Mouse (Mus musculus): ENCODE data around the gene Efcab5. TPM values are rescaled to one million over a fixed set of nuclear protein-coding genes. Genes with fewer than 3 reads are reported as not detected.
A peak's percentile ranks its signal among the peaks of the same experiment; 100 is the strongest.

Gene Efcab5
- polyA plus RNA-seq (2015; fragmentation: Nextera tagmentation; extraction: Ambion mirVana), result 0.07 and 0.08 TPM in 2 replicates

DNA sequence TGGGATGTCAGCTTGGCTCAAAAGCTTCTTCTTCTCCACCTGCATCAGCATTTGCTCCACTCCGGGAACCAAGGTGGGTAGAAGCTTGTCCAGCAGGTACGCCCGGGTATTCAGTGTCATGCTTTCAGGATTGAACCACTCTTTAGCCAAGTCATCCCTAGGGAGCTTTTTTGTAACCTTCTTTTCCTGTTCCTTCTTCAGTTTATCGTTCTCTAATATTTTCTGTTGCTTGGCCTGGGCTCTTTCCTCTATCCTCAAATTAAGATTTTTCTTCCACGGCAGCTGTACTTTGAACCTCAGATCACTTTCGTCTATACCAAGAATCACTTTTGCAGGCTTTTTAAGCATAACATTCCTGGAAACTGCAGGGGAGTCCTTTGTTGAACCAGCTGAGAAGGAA, at the start of gene Efcab5:
Gene Efcab5, minus strand, starts transcription at position 101 of the 400 bp plus-strand sequence.
- WGBS (ENCODE audit: insufficient replicate concordance), result 70% methylated on average over 6 of the region's 6 CpGs
- no peak within 1 kb of the TSS for H3K4me2 ChIP-seq
- no peaks in the 10 kb centered on the region for H3K36me3 ChIP-seq
- H3K9me3 ChIP-seq (replicated peaks), result no peaks in the 10 kb centered on the region
- peaks cover 4% of the 10 kb centered on the region; the same call in 1 of the 2 replicates for H3K4me1 ChIP-seq (replicated peaks)
- no peak within 1 kb of the TSS for H3K27ac ChIP-seq
- DNase-seq (no peak), ATAC-seq (ENCODE audit: low read depth) (no peak)
- no peak within 1 kb of the TSS for H3K9ac ChIP-seq
- H3K27me3 ChIP-seq, result no peaks in the 10 kb centered on the region
- H3K4me3 ChIP-seq (replicated peaks), result no peak within 1 kb of the TSS

DNA sequence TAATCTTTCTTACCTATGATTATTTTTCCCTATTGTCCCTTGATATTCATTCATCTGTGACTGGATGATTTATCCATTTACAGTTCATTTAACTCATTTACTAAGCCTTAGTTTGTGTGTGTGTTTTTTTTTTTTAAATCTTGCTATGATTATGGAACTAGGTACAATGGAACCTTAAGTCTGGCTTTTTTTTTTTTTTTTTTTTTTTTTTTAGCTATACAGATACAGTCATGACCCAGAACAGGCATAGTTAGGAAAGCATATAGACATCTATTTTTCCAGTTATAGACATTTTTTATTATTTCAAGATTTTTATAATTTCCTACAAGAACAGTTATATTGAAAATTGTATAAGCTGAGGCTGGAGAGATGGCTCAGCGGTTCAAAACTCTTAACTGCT, 46.5 kb upstream of the Efcab5 start:
- no peaks in the 10 kb centered on the region for H3K27me3 ChIP-seq
- H3K9ac ChIP-seq, result no peak overlapping the region
- ATAC-seq (ENCODE audit: low read depth) (no peak), DNase-seq (no peak)
- no peak overlapping the region for H3K4me2 ChIP-seq
- H3K27ac ChIP-seq, result no peak overlapping the region
- no peaks in the 10 kb centered on the region for H3K36me3 ChIP-seq
- peaks cover 5% of the 10 kb centered on the region for H3K4me1 ChIP-seq (replicated peaks)
- H3K9me3 ChIP-seq (replicated peaks), result no peaks in the 10 kb centered on the region
- WGBS (ENCODE audit: insufficient replicate concordance), result 78% methylated on average over 1 of the region's 1 CpGs
- no peak overlapping the region for H3K4me3 ChIP-seq (replicated peaks)

- Histone ChIP-seq H3K9ac (no peak overlapping the region), H3K4me3 (replicated peaks) (no peak overlapping the region), H3K36me3 (no peaks in the 10 kb centered on the region), H3K4me2 (no peak overlapping the region), H3K27ac (no peak overlapping the region), H3K9me3 (replicated peaks) (no peaks in the 10 kb centered on the region), H3K4me1 (replicated peaks) (no peaks in the 10 kb centered on the region), H3K27me3 (no peaks in the 10 kb centered on the region)
- WGBS (ENCODE audit: insufficient replicate concordance), result 64% methylated on average over 2 of the region's 2 CpGs
- DNase-seq (no peak), ATAC-seq (ENCODE audit: low read depth) (no peak)
These were observed 42.7 kb upstream of the Efcab5 start for GRCm38 (mm10) chr11:77231514-77231913.

DNA sequence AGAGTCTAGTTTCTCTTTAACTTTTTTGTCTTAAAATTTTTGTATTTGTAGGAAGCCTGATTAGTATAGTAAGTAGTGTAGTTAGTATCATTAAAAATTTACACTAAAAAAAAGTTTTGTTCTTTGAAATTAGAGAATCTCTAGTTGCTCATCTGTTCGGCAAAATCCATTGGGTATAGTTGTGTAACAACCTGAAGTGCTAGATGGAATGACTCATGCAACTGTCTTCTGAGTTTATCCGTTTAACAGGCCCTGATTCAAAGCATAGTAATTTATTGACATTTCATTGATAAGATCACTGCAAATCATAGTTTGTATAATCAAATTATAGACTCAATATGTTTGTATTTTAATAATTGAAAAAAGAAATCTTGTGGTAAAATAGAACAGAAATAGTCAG, 42.0 kb upstream of the Efcab5 start:
- H3K36me3 ChIP-seq, result no peaks in the 10 kb centered on the region
- no peaks in the 10 kb centered on the region for H3K27me3 ChIP-seq
- DNase-seq (no peak), ATAC-seq (ENCODE audit: low read depth) (no peak)
- H3K27ac ChIP-seq, result no peak overlapping the region
- 61% methylated on average over 2 of the region's 2 CpGs for WGBS (ENCODE audit: insufficient replicate concordance)
- no peak overlapping the region for H3K9ac ChIP-seq
- no peak overlapping the region for H3K4me2 ChIP-seq
- H3K4me3 ChIP-seq (replicated peaks), result no peak overlapping the region
- no peaks in the 10 kb centered on the region for H3K9me3 ChIP-seq (replicated peaks)
- no peaks in the 10 kb centered on the region for H3K4me1 ChIP-seq (replicated peaks)

- Histone ChIP-seq H3K27me3 (no peaks in the 10 kb centered on the region), H3K9ac (peak overlapping the region; percentile 94), H3K4me2 (peak overlapping the region; percentile 96), H3K36me3 (no peaks in the 10 kb centered on the region), H3K27ac (peak overlapping the region; percentile 93), H3K4me3 (replicated peaks) (peak overlapping the region; percentile 86), H3K9me3 (replicated peaks) (no peaks in the 10 kb centered on the region), H3K4me1 (replicated peaks) (peaks cover 30% of the 10 kb centered on the region)
- no peak for DNase-seq
- ATAC-seq (ENCODE audit: low read depth), result peak; percentile 53
- under 1% methylated on average over 11 of the region's 11 CpGs for WGBS (ENCODE audit: insufficient replicate concordance)
These were observed 28.0 kb upstream of the Efcab5 start for GRCm38 (mm10) chr11:77216761-77217130.

DNA sequence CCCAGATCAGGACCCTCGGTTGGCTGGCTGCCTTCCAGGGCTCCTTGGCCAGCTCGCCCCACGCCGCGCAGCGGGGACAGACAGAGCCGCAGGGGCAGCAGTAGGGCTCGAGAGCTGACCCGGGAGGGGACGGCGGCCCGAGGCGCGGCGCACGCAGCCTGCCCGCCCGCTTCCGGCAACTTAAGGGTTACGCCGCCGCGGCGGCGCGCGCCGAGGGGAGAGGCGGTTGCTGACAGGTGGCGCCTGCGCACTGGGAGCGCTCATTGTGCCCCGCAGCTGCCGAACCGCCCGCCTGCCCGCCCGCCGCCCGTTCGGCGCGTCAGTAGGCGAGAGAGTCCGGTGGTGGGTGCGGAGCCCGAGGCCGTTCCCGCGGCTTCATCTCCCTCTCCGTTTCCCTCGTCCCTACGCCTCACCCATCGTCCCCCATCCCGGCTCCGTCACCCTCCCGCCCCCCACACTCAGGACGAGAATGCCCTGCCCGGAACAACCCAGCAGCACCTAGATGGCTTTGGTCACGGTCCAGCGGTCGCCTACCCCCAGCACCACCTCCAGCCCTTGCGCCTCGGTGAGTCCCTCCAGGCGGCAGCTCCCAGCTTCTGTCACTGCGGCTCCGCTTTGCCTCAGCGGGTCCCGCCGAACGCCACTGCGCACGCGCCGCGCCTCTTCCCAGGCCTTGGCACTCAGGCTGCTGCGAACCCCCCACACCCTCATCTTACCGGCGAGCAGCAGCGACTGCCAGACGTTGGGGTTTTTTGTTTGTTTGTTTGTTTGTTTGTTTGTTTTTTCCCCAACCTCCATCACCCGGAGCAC, 27.4 kb upstream of the Efcab5 start, which contains the start of gene Ssh2:
Gene Ssh2, plus strand, starts transcription at position 337 of the 810 bp plus-strand sequence.
- peak within 1 kb of the TSS; percentile 93 for H3K27ac ChIP-seq
- H3K4me1 ChIP-seq (replicated peaks), result peaks cover 30% of the 10 kb centered on the region
- H3K9me3 ChIP-seq (replicated peaks), result no peaks in the 10 kb centered on the region
- no peaks in the 10 kb centered on the region for H3K27me3 ChIP-seq
- H3K4me3 ChIP-seq (replicated peaks), result peak within 1 kb of the TSS; percentile 86
- peak within 1 kb of the TSS; percentile 94 for H3K9ac ChIP-seq
- DNase-seq (peak; percentile 75), ATAC-seq (ENCODE audit: low read depth) (peak; percentile 89)
- H3K36me3 ChIP-seq, result no peaks in the 10 kb centered on the region
- H3K4me2 ChIP-seq, result peak within 1 kb of the TSS; percentile 96
- WGBS (ENCODE audit: insufficient replicate concordance), result under 1% methylated on average over 68 of the region's 82 CpGs

- Histone ChIP-seq H3K4me2 (peak overlapping the region; percentile 96), H3K27ac (peak overlapping the region; percentile 93), H3K27me3 (no peaks in the 10 kb centered on the region), H3K4me1 (replicated peaks) (peaks cover 30% of the 10 kb centered on the region), H3K9me3 (replicated peaks) (no peaks in the 10 kb centered on the region), H3K36me3 (no peaks in the 10 kb centered on the region), H3K4me3 (replicated peaks) (peak overlapping the region; percentile 86), H3K9ac (peak overlapping the region; percentile 94)
- ATAC-seq (ENCODE audit: low read depth) (peak; percentile 44), DNase-seq (no peak)
- WGBS (ENCODE audit: insufficient replicate concordance), result 3% methylated on average over 11 of the region's 11 CpGs
These were observed 26.7 kb upstream of the Efcab5 start for GRCm38 (mm10) chr11:77215483-77215882.

- Histone ChIP-seq H3K27ac (no peak overlapping the region; the same call in 1 of the 2 replicates), H3K4me1 (replicated peaks) (peaks cover 30% of the 10 kb centered on the region), H3K4me3 (replicated peaks) (0 out of 2 replicates have a peak overlapping the region, but pooled peaks have one; percentile 2), H3K36me3 (no peaks in the 10 kb centered on the region), H3K9ac (no peak overlapping the region; the same call in 1 of the 2 replicates), H3K27me3 (no peaks in the 10 kb centered on the region), H3K9me3 (replicated peaks) (no peaks in the 10 kb centered on the region), H3K4me2 (peak overlapping the region; percentile 96)
- DNase-seq, result peak; percentile 43
- WGBS (ENCODE audit: insufficient replicate concordance), result 0% methylated on average over 1 of the region's 1 CpGs
- ATAC-seq (ENCODE audit: low read depth), result peak; percentile 39; the same call in 1 of the 2 replicates
These were observed 26.0 kb upstream of the Efcab5 start for GRCm38 (mm10) chr11:77214755-77215154.

- Histone ChIP-seq H3K4me3 (replicated peaks) (no peak overlapping the region), H3K36me3 (no peaks in the 10 kb centered on the region), H3K4me2 (no peak overlapping the region), H3K27ac (no peak overlapping the region), H3K4me1 (replicated peaks) (peaks cover 30% of the 10 kb centered on the region), H3K9ac (no peak overlapping the region), H3K9me3 (replicated peaks) (no peaks in the 10 kb centered on the region), H3K27me3 (no peaks in the 10 kb centered on the region)
- WGBS (ENCODE audit: insufficient replicate concordance), result 90% methylated on average over 1 of the region's 1 CpGs
- no peak for ATAC-seq (ENCODE audit: low read depth)
- no peak for DNase-seq
These were observed 25.4 kb upstream of the Efcab5 start for GRCm38 (mm10) chr11:77214142-77214692.

DNA sequence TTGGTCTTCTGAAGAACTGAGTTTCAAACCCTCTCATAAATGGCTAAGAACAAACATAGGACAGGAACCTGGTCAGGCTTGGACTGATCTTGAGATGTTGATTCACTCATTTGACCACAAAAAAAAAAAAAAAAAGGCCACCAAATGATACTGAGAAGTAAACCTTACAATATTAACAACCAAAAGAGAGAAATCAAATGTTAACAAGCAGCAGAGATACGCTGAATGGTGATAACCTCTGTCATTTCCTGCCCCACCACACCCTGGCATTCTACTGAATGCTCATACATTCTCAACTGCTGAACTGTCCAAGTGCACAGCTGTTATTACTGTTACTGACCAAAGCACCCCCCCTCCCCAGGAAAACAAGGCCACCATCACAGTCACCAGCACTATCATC, 11.9 kb upstream of the Efcab5 start:
- Histone ChIP-seq H3K9ac (no peak overlapping the region), H3K4me2 (no peak overlapping the region), H3K9me3 (replicated peaks) (no peaks in the 10 kb centered on the region), H3K36me3 (no peaks in the 10 kb centered on the region), H3K27ac (no peak overlapping the region), H3K27me3 (no peaks in the 10 kb centered on the region), H3K4me3 (replicated peaks) (no peak overlapping the region), H3K4me1 (replicated peaks) (peaks cover 8% of the 10 kb centered on the region)
- WGBS (ENCODE audit: insufficient replicate concordance), result 19% methylated on average over 1 of the region's 1 CpGs
- DNase-seq (no peak), ATAC-seq (ENCODE audit: low read depth) (no peak)

GRCm38 (mm10) chr11:77199636-77200035, 10.9 kb upstream of the Efcab5 start:
- no peaks in the 10 kb centered on the region for H3K9me3 ChIP-seq (replicated peaks)
- H3K36me3 ChIP-seq, result no peaks in the 10 kb centered on the region
- peak overlapping the region; percentile 17; the same call in 1 of the 2 replicates for H3K4me2 ChIP-seq
- ATAC-seq (ENCODE audit: low read depth), result no peak
- peaks cover 8% of the 10 kb centered on the region for H3K4me1 ChIP-seq (replicated peaks)
- no peak overlapping the region for H3K9ac ChIP-seq
- H3K4me3 ChIP-seq (replicated peaks), result no peak overlapping the region
- H3K27ac ChIP-seq, result no peak overlapping the region
- H3K27me3 ChIP-seq, result no peaks in the 10 kb centered on the region
- 23% methylated on average over 4 of the region's 4 CpGs for WGBS (ENCODE audit: insufficient replicate concordance)
- DNase-seq, result no peak
